1 mouse cellular context compared by ENCODE assay signal in genomic region chr7:68286526-68287481, GRCm38 (mm10).
TF ChIP-seq lines count a peak whose summit lies in the region.

No protein-coding gene starts in this region.

TF ChIP-seq in CH12.LX, 34 proteins besides CTCF, POLR2A, EP300 and RAD21 (continued from another document):
- TF ChIP-seq MAX (IDR thresholded peaks at IDR 0.05; ENCODE audit: low read length) = peak; percentile 77
- TF ChIP-seq UBTF (IDR thresholded peaks at IDR 0.05; ENCODE audit: low read depth, low read length) = no peak
- peak; percentile 32 for TF ChIP-seq SIN3A (IDR thresholded peaks at IDR 0.05; ENCODE audit: low read length)
- peak; percentile 83 for TF ChIP-seq BHLHE40 (IDR thresholded peaks at IDR 0.05; ENCODE audit: low read depth, low read length)
- peak; percentile 75; the same call in 1 of the 2 replicates for TF ChIP-seq TBP (conservative IDR thresholded peaks at IDR 0.05; ENCODE audit: low read depth, low read length)
TF ChIP-seq in CH12.LX: peak in this region for 15.
